Mouse (Mus musculus) heart, postnatal 0 days (tissue): ENCODE measurements around the gene Ccdc102a. TPM values are rescaled to one million over a fixed set of nuclear protein-coding genes. Genes with fewer than 3 reads are reported as not detected.

Experiments
- ATAC-seq: fragments of 200-750 bp; cut with Nextera tagmentation; 2 replicates; pipeline ENCODE4 v1.8.0; 2017; ENCODE audit warnings: low read depth, moderate number of reproducible peaks, moderate library complexity; ENCODE audit not compliant: insufficient read depth
- DNase-seq: peaks from one replicate; pipeline ENCODE4 v3.0.0-alpha.2; 2016; ENCODE audit warnings: low spot score
- H3K27ac ChIP-seq: fragments of 300-500 bp; sonication (generic); 2 replicates; pipeline ENCODE4 v1.5.1; 2014; ENCODE audit warnings: low read depth, mild to moderate bottlenecking
- H3K27me3 ChIP-seq: fragments of 300-500 bp; sonication (generic); 2 replicates; pipeline ENCODE4 v1.6.1; 2014; ENCODE audit warnings: low read length, mixed read lengths; ENCODE audit not compliant: control insufficient read depth, insufficient read depth
- H3K36me3 ChIP-seq: fragments of 300-500 bp; sonication (generic); replicated peaks from 2 replicates; pipeline ENCODE4 v1.6.1; 2014; ENCODE audit warnings: low read length, mixed read lengths; ENCODE audit not compliant: control insufficient read depth, insufficient read depth
- H3K4me1 ChIP-seq: fragments of 300-500 bp; sonication (generic); 2 replicates; pipeline ENCODE4 v1.6.1; 2014; ENCODE audit warnings: antibody characterized with exemption; ENCODE audit not compliant: control insufficient read depth, insufficient read depth
- H3K4me2 ChIP-seq: fragments of 300-500 bp; sonication (generic); 2 replicates; pipeline ENCODE4 v1.6.1; 2014; ENCODE audit warnings: low read depth, mild to moderate bottlenecking, low read length, moderate library complexity
- H3K4me3 ChIP-seq: fragments of 300-500 bp; sonication (generic); 2 replicates; pipeline ENCODE4 v1.5.1; 2014; ENCODE audit warnings: low read depth, low read length
- H3K9ac ChIP-seq: fragments of 300-500 bp; sonication (generic); replicated peaks from 2 replicates; pipeline ENCODE4 v1.6.1; 2014; ENCODE audit warnings: low read depth, low read length, mixed read lengths
- H3K9me3 ChIP-seq: fragments of 300-500 bp; sonication (generic); replicated peaks from 2 replicates; pipeline ENCODE4 v1.6.1; 2016; ENCODE audit warnings: low read length; ENCODE audit not compliant: control insufficient read depth
- CTCF ChIP-seq: IDR thresholded peaks from 2 replicates; pipeline ENCODE4 v1.5.1; 2016; ENCODE audit warnings: antibody characterized with exemption, control low read depth, low read depth
- EP300 ChIP-seq: IDR thresholded peaks from 2 replicates; pipeline ENCODE4 v1.6.1; 2016; ENCODE audit warnings: antibody characterized with exemption, low read depth
- WGBS: fragments of 180-500 bp; shearing (Covaris S2); extraction: QIAGEN DNeasy Blood & Tissue Kit; methylation state at CpG from one replicate; pipeline ENCODE4 v1.1.7; 2014; 5-methylcytosine and 5-hydroxymethylcytosine counted together
- polyA plus RNA-seq: library from polyadenylated mRNA; unstranded; fragments of >200 nt; fragmentation: Nextera tagmentation; extraction: Ambion mirVana; gene quantifications from 2 replicates; pipeline ENCODE4 v1.2.1, GENCODE M21; 2015
- total RNA-seq: library from RNA; depleted of rRNA; stranded (reverse); fragments of >200 nt; gene quantifications from 2 replicates; pipeline ENCODE4 v1.2.3, GENCODE M21; 2014; ENCODE audit warnings: low replicate concordance

Ccdc102a gene
- total and polyA plus RNA-seq, 2 experiments from 2014 or later, result 10.1 to 12.4 TPM

GRCm38 (mm10) chr8:94962201-94962600, 44.3 kb upstream of the Ccdc102a start:
- no peaks in the 10 kb centered on the region for H3K36me3 ChIP-seq
- TF ChIP-seq CTCF (no peak), EP300 (no peak)
- ATAC-seq (no peak), DNase-seq (no peak)
- H3K4me1 ChIP-seq, result peaks cover 3% of the 10 kb centered on the region; the same call in 1 of the 2 replicates
- no peak overlapping the region for H3K4me3 ChIP-seq
- H3K9ac ChIP-seq, result no peak overlapping the region
- no peak overlapping the region for H3K4me2 ChIP-seq
- H3K27ac ChIP-seq, result no peak overlapping the region
- no peaks in the 10 kb centered on the region for H3K9me3 ChIP-seq
- WGBS, result 91% methylated on average over 1 of the region's 1 CpGs
- H3K27me3 ChIP-seq, result no peaks in the 10 kb centered on the region

GRCm38 (mm10) chr8:94956078-94956574, 38.2 kb upstream of the Ccdc102a start:
- Histone ChIP-seq H3K27me3 (no peaks in the 10 kb centered on the region), H3K4me3 (no peak overlapping the region), H3K4me1 (peaks cover 16% of the 10 kb centered on the region), H3K4me2 (no peak overlapping the region), H3K9ac (no peak overlapping the region), H3K9me3 (no peaks in the 10 kb centered on the region), H3K27ac (no peak overlapping the region), H3K36me3 (no peaks in the 10 kb centered on the region)
- WGBS, result 75% methylated on average over 1 of the region's 1 CpGs
- ATAC-seq (no peak), DNase-seq (no peak)
- TF ChIP-seq EP300 (no peak), CTCF (no peak)

- Histone ChIP-seq H3K4me2 (no peak overlapping the region), H3K4me3 (no peak overlapping the region), H3K27ac (peak overlapping the region; percentile 78), H3K4me1 (peaks cover 16% of the 10 kb centered on the region), H3K27me3 (no peaks in the 10 kb centered on the region), H3K9me3 (no peaks in the 10 kb centered on the region), H3K36me3 (no peaks in the 10 kb centered on the region), H3K9ac (no peak overlapping the region)
- 17% methylated on average over 9 of the region's 9 CpGs for WGBS
- ATAC-seq (peak; percentile 31), DNase-seq (peak; percentile 33)
- TF ChIP-seq EP300, result no peak
- TF ChIP-seq CTCF, result peak; percentile 55
These were observed 37.2 kb upstream of the Ccdc102a start for GRCm38 (mm10) chr8:94954921-94955758.

GRCm38 (mm10) chr8:94954368-94954737, 36.5 kb upstream of the Ccdc102a start:
- peaks cover 16% of the 10 kb centered on the region for H3K4me1 ChIP-seq
- TF ChIP-seq EP300, result no peak
- no peak for TF ChIP-seq CTCF
- whole genome bisulfite sequencing, result 17% methylated on average over 7 of the region's 7 CpGs
- no peak overlapping the region for H3K9ac ChIP-seq
- H3K27ac ChIP-seq, result peak overlapping the region; percentile 78
- no peak overlapping the region for H3K4me2 ChIP-seq
- H3K9me3 ChIP-seq, result no peaks in the 10 kb centered on the region
- no peaks in the 10 kb centered on the region for H3K27me3 ChIP-seq
- H3K4me3 ChIP-seq, result no peak overlapping the region
- no peaks in the 10 kb centered on the region for H3K36me3 ChIP-seq
- ATAC-seq (peak; percentile 92), DNase-seq (peak; percentile 84)

GRCm38 (mm10) chr8:94953624-94954367, 35.9 kb upstream of the Ccdc102a start:
- WGBS, result 54% methylated on average over 7 of the region's 7 CpGs
- no peaks in the 10 kb centered on the region for H3K27me3 ChIP-seq
- DNase-seq (no peak), ATAC-seq (0 out of 2 replicates have a peak, but pooled peaks have one; percentile 1)
- no peaks in the 10 kb centered on the region for H3K36me3 ChIP-seq
- H3K4me1 ChIP-seq, result peaks cover 16% of the 10 kb centered on the region
- H3K9ac ChIP-seq, result no peak overlapping the region
- H3K4me3 ChIP-seq, result no peak overlapping the region
- H3K9me3 ChIP-seq, result no peaks in the 10 kb centered on the region
- peak overlapping the region; percentile 78 for H3K27ac ChIP-seq
- TF ChIP-seq CTCF, result no peak
- TF ChIP-seq EP300, result no peak
- H3K4me2 ChIP-seq, result no peak overlapping the region
